Mouse (Mus musculus) heart, embryonic 14.5 days (tissue): Measurements from ENCODE around the gene Itga9. TPM values are rescaled to one million over a fixed set of nuclear protein-coding genes. Genes with fewer than 3 reads are reported as not detected.

Experiments used
- ATAC-seq: fragments of 200-750 bp; cut with Nextera tagmentation; 2 replicates; pipeline ENCODE4 v1.8.0; 2017; ENCODE audit warnings: low read depth, moderate TSS enrichment; ENCODE audit not compliant: insufficient number of reproducible peaks, insufficient read depth, low FRiP score
- H3K27ac ChIP-seq, 2 experiments: fragments of 200-500 bp in 1 of 2; fragments of 300-500 bp in 1 of 2; sonication (generic) in 1 of 2; replicated peaks in 1 of 2; 2 replicates each; pipeline ENCODE4 v1.5.1; 2012 to 2014; ENCODE audit warnings: low read depth in 2 of 2, low read length in 2 of 2, control low read depth in 1 of 2, mild to moderate bottlenecking in 1 of 2, mixed read lengths in 1 of 2; ENCODE audit not compliant: control insufficient read depth in 1 of 2, insufficient read depth in 1 of 2
- H3K27me3 ChIP-seq: fragments of 300-500 bp; sonication (generic); 2 replicates; pipeline ENCODE4 v1.6.1; 2014; ENCODE audit warnings: mild to moderate bottlenecking, low read length, control low read depth; ENCODE audit not compliant: control insufficient read depth, insufficient read depth
- H3K36me3 ChIP-seq: fragments of 300-500 bp; sonication (generic); 2 replicates; pipeline ENCODE4 v1.6.1; 2014; ENCODE audit warnings: mild to moderate bottlenecking, control low read depth, low read length, mixed read lengths; ENCODE audit not compliant: control insufficient read depth, insufficient read depth
- H3K4me1 ChIP-seq, 2 experiments: fragments of 200-500 bp in 1 of 2; fragments of 300-500 bp in 1 of 2; sonication (generic) in 1 of 2; 2 replicates each; pipeline ENCODE4 v1.6.1; 2012 to 2014; ENCODE audit warnings: low read length in 2 of 2, control low read depth in 1 of 2, mixed read lengths in 1 of 2; ENCODE audit not compliant: control insufficient read depth in 2 of 2, insufficient read depth in 2 of 2
- H3K4me2 ChIP-seq: fragments of 300-500 bp; sonication (generic); 2 replicates; pipeline ENCODE4 v1.6.1; 2014; ENCODE audit warnings: mild to moderate bottlenecking, low read length
- H3K4me3 ChIP-seq, 2 experiments: fragments of 200-500 bp in 1 of 2; fragments of 300-500 bp in 1 of 2; sonication (generic) in 1 of 2; 2 replicates each; pipeline ENCODE4 v1.5.1; 2012 to 2014; ENCODE audit warnings: low read length in 2 of 2, mild to moderate bottlenecking in 2 of 2, control low read depth in 1 of 2, low read depth in 1 of 2, moderate library complexity in 1 of 2; ENCODE audit not compliant: control insufficient read depth in 1 of 2, insufficient read depth in 1 of 2
- H3K9ac ChIP-seq: fragments of 300-500 bp; sonication (generic); 2 replicates; pipeline ENCODE4 v1.6.1; 2014; ENCODE audit warnings: mild to moderate bottlenecking, low read length
- H3K9me3 ChIP-seq: fragments of 300-500 bp; sonication (generic); 2 replicates; pipeline ENCODE4 v1.6.1; 2016; ENCODE audit warnings: low read length, control low read depth; ENCODE audit not compliant: control insufficient read depth
- WGBS: fragments of 180-500 bp; shearing (Covaris S2); extraction: QIAGEN DNeasy Blood & Tissue Kit; methylation state at CpG from one replicate; pipeline ENCODE4 v1.1.7; 2014; 5-methylcytosine and 5-hydroxymethylcytosine counted together
- polyA plus RNA-seq: library from polyadenylated mRNA; unstranded; fragments of >200 nt; fragmentation: Nextera tagmentation; extraction: Ambion mirVana; gene quantifications from 2 replicates; pipeline ENCODE4 v1.2.1, GENCODE M21; 2014

The Itga9 gene
- polyA plus RNA-seq, 1 experiment from 2014 or later, result 15.2 TPM

GRCm38 (mm10) chr9:118873596-118873995 lies 267.1 kb downstream of the Itga9 start:
- ATAC-seq, result no peak
- no peak overlapping the region for H3K27ac ChIP-seq
- no peak overlapping the region for H3K9ac ChIP-seq
- no peak overlapping the region for H3K4me3 ChIP-seq
- peaks cover 12 to 16% of the 10 kb centered on the region in 2 experiments for H3K4me1 ChIP-seq
- no peaks in the 10 kb centered on the region for H3K27me3 ChIP-seq
- H3K9me3 ChIP-seq, result no peaks in the 10 kb centered on the region
- peaks cover 34% of the 10 kb centered on the region for H3K36me3 ChIP-seq
- 84% methylated on average over 3 of the region's 3 CpGs for WGBS
- H3K4me2 ChIP-seq, result no peak overlapping the region

DNA sequence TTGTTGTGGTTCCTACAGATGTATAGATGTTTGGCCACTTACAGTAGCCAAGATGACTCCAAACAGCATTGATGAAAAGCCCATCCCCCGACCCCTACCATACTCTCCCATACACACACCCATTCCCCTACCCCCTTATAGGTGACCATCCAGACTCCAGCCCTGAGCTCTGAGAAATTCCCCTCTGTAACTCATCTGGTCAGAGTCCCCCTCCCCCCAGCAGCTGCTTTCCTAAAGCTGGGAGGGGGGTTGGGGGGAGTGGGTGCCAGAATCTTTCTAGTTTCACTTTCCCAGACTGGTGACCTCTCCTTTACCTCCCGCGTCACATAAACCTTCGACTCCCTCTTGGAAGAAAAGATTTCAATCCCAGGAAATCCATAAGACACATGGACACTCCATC lies 269.2 kb downstream of the Itga9 start:
- H3K9me3 ChIP-seq, result no peaks in the 10 kb centered on the region
- H3K4me1 ChIP-seq, result peaks cover 12 to 16% of the 10 kb centered on the region in 2 experiments
- no peak overlapping the region for H3K4me3 ChIP-seq
- WGBS, result 74% methylated on average over 4 of the region's 4 CpGs
- no peaks in the 10 kb centered on the region for H3K27me3 ChIP-seq
- peaks cover 21% of the 10 kb centered on the region for H3K36me3 ChIP-seq
- no peak overlapping the region for H3K9ac ChIP-seq
- H3K4me2 ChIP-seq, result no peak overlapping the region
- no peak overlapping the region for H3K27ac ChIP-seq
- ATAC-seq, result no peak

DNA sequence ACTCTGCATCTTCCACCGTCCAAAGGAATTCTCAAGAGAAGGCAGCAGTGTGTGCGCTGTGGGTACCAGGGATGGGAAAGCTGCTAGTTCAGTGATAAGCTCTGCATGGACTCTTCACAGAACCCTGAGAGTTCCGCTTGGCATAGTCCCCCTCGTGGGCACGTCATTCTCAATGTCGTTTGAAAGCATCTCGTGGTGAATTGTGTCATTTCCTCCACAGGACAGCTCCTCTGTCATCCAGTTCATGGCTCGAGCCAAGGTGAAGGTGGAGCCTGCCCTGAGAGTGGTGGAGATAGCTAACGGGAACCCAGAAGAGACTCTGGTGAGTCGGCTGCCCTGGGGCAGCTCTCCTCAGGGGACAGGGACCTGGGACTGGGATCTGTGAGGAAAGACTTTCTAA lies 270.4 kb downstream of the Itga9 start:
- Histone ChIP-seq H3K9ac (no peak overlapping the region), H3K4me3 (no peak overlapping the region), H3K27me3 (no peaks in the 10 kb centered on the region), H3K27ac (peak overlapping the region in 1 of 2 experiments; percentile 51; a peak in 3 of 4 replicates), H3K36me3 (peaks cover 18% of the 10 kb centered on the region), H3K4me2 (no peak overlapping the region), H3K9me3 (no peaks in the 10 kb centered on the region), H3K4me1 (peaks cover 12 to 19% of the 10 kb centered on the region in 2 experiments)
- WGBS, result 44% methylated on average over 10 of the region's 10 CpGs
- ATAC-seq, result no peak

GRCm38 (mm10) chr9:118877365-118878008 lies 271.0 kb downstream of the Itga9 start:
- 45% methylated on average over 7 of the region's 7 CpGs for WGBS
- Histone ChIP-seq H3K4me1 (peaks cover 12 to 20% of the 10 kb centered on the region in 2 experiments), H3K27ac (peak overlapping the region; percentile 51 to 53; a peak in 3 of 4 replicates), H3K9ac (no peak overlapping the region), H3K4me3 (no peak overlapping the region), H3K9me3 (no peaks in the 10 kb centered on the region), H3K4me2 (no peak overlapping the region), H3K27me3 (no peaks in the 10 kb centered on the region), H3K36me3 (peaks cover 18% of the 10 kb centered on the region)
- no peak for ATAC-seq

DNA sequence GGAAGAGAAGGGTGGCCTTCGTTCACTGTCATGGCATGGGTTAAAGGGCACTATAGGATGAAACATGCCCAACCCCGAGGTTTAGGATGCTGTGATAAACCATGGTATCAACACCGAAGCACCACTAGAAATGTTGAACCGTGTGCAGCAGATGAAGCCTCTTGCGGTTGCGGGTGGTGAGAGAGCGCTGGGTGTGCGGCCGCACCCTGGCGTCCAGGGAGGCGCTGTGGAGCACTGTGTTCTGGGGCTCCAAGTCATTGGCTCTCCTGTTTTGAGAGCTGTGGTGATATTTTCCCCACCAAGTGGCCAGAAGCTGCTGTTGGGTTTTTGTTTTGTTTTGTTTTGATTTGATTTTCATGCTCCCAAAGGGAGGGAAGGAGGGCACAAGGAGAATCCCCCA lies 272.1 kb downstream of the Itga9 start:
- Histone ChIP-seq H3K27ac (no peak overlapping the region), H3K4me1 (peaks cover 12 to 20% of the 10 kb centered on the region in 2 experiments), H3K27me3 (no peaks in the 10 kb centered on the region), H3K9me3 (no peaks in the 10 kb centered on the region), H3K36me3 (peaks cover 10% of the 10 kb centered on the region; the same call in 1 of the 2 replicates), H3K4me2 (no peak overlapping the region), H3K9ac (no peak overlapping the region), H3K4me3 (no peak overlapping the region)
- whole genome bisulfite sequencing, result 80% methylated on average over 11 of the region's 11 CpGs
- ATAC-seq, result no peak

DNA sequence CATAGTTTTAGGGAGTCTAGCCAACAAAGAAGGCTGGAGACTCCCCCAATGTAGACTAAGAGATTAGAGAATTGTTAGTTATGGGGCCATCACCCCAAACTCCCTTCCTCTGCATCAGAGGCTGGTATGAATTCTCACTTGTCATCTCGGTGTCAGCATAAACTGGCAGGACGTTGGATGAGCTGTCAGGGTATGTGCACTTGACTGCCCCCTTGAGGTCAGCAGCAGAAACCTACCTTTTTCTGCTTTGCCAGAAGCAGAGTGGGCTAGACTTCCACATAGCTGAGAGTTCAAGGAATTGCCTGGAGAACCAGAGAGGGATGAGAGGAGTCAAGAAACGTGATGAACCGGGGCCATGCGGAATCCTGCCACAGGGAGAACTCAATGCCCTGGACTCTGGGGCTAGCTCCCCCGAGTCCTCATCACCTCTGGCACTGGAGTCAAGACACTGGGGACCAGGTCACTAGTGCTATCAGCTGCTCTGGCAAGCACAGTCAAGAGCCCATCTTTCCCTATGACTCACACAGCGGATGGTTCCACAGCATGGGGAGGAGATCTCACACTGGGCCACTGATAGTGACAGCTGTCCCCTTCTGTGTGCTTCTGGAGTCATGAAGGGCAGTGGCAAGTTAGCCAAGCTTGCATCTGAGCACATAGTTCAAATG lies 274.9 kb downstream of the Itga9 start:
- no peak overlapping the region for H3K9ac ChIP-seq
- 67% methylated on average over 7 of the region's 7 CpGs for WGBS
- no peak overlapping the region for H3K4me3 ChIP-seq
- H3K9me3 ChIP-seq, result no peaks in the 10 kb centered on the region
- no peaks in the 10 kb centered on the region for H3K27me3 ChIP-seq
- no peak overlapping the region for H3K4me2 ChIP-seq
- peaks cover 7% of the 10 kb centered on the region; the same call in 1 of the 2 replicates for H3K36me3 ChIP-seq
- peaks cover 12 to 16% of the 10 kb centered on the region in 2 experiments for H3K4me1 ChIP-seq
- no peak for ATAC-seq
- H3K27ac ChIP-seq, result no peak overlapping the region

DNA sequence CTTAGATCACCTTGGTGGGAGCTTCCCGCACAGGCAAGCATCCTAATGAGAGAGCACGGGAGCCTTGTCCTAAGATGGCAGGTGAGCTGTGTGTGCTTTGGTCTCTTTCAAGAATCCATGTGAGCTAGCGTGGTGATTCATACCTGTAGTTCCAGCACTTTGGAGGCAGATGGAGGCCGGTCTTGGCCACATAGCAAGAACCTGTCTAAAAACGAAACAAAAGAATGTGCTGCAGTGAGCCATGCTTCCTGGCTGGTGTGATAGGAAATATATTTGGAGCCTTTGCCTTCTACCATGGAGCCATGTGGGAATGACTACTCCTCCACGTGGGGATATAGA lies 275.4 kb downstream of the Itga9 start:
- Histone ChIP-seq H3K27me3 (no peaks in the 10 kb centered on the region), H3K4me2 (no peak overlapping the region), H3K4me1 (peaks cover 9 to 13% of the 10 kb centered on the region in 2 experiments), H3K9me3 (no peaks in the 10 kb centered on the region), H3K27ac (no peak overlapping the region), H3K4me3 (no peak overlapping the region), H3K9ac (no peak overlapping the region), H3K36me3 (peaks cover 7% of the 10 kb centered on the region; the same call in 1 of the 2 replicates)
- no peak for ATAC-seq
- WGBS, result 76% methylated on average over 6 of the region's 6 CpGs
